Mouse (Mus musculus): ENCODE results near the gene Ddx28. TPM values are rescaled to one million over a fixed set of nuclear protein-coding genes. Genes with fewer than 3 reads are reported as not detected.

Ddx28 gene
- polyA plus RNA-seq, 1 experiment from 2014 or later = 19.7 TPM

GRCm38 (mm10) chr8:105961536-105961935 lies 50.1 kb downstream of the Ddx28 start:
- Histone ChIP-seq H3K9ac (no peak overlapping the region), H3K36me3 (ENCODE audit: poor library complexity, severe bottlenecking) (no peaks in the 10 kb centered on the region), H3K27ac (no peak overlapping the region), H3K4me2 (no peak overlapping the region), H3K27me3 (peaks cover 32% of the 10 kb centered on the region), H3K9me3 (replicated peaks) (no peaks in the 10 kb centered on the region), H3K4me3 (no peak overlapping the region), H3K4me1 (peaks cover 12% of the 10 kb centered on the region; the same call in 1 of the 2 replicates)
- no peak for ATAC-seq
- 87% methylated on average over 10 of the region's 10 CpGs for WGBS

GRCm38 (mm10) chr8:105961101-105961500 lies 50.6 kb downstream of the Ddx28 start:
- H3K9me3 ChIP-seq (replicated peaks) = no peaks in the 10 kb centered on the region
- no peak overlapping the region for H3K9ac ChIP-seq
- 82% methylated on average over 14 of the region's 14 CpGs for WGBS
- no peak overlapping the region for H3K27ac ChIP-seq
- H3K4me2 ChIP-seq = no peak overlapping the region
- peaks cover 11% of the 10 kb centered on the region; the same call in 1 of the 2 replicates for H3K4me1 ChIP-seq
- H3K27me3 ChIP-seq = peaks cover 28% of the 10 kb centered on the region
- no peaks in the 10 kb centered on the region for H3K36me3 ChIP-seq (ENCODE audit: poor library complexity, severe bottlenecking)
- no peak for ATAC-seq
- H3K4me3 ChIP-seq = no peak overlapping the region

Other genes starting within 250 kb of the Ddx28 start
- gene Ranbp10, start 184.5 kb downstream of the Ddx28 start, polyA plus RNA-seq (2015; fragmentation: Nextera tagmentation; extraction: Ambion mirVana) = 14.2 and 14.7 TPM in 2 replicates
- 0.43 and 1.00 TPM in 2 replicates for gene Tsnaxip1, start 184.2 kb downstream of the Ddx28 start, polyA plus RNA-seq (2015; fragmentation: Nextera tagmentation; extraction: Ambion mirVana)
- gene Cenpt, start 158.6 kb downstream of the Ddx28 start, polyA plus RNA-seq (2015; fragmentation: Nextera tagmentation; extraction: Ambion mirVana) = 68.8 and 71.4 TPM in 2 replicates
- 65.9 and 68.3 TPM in 2 replicates for gene Thap11, start 156.8 kb downstream of the Ddx28 start, polyA plus RNA-seq (2015; fragmentation: Nextera tagmentation; extraction: Ambion mirVana)
- gene Nutf2, start 151.3 kb downstream of the Ddx28 start, polyA plus RNA-seq (2015; fragmentation: Nextera tagmentation; extraction: Ambion mirVana) = 254 and 295 TPM in 2 replicates
- gene Edc4, start 131.0 kb downstream of the Ddx28 start, polyA plus RNA-seq (2015; fragmentation: Nextera tagmentation; extraction: Ambion mirVana) = 46.4 and 56.9 TPM in 2 replicates
- 0.50 and 0.84 TPM in 2 replicates for gene Nrn1l, start 118.3 kb downstream of the Ddx28 start, polyA plus RNA-seq (2015; fragmentation: Nextera tagmentation; extraction: Ambion mirVana)
- gene Pskh1, start 111.4 kb downstream of the Ddx28 start, polyA plus RNA-seq (2015; fragmentation: Nextera tagmentation; extraction: Ambion mirVana) = 12.8 and 14.4 TPM in 2 replicates
- 1.9 TPM in 2 replicates for gene Ctrl, start 78.0 kb downstream of the Ddx28 start, polyA plus RNA-seq (2015; fragmentation: Nextera tagmentation; extraction: Ambion mirVana)
- gene Psmb10, start 73.4 kb downstream of the Ddx28 start, polyA plus RNA-seq (2015; fragmentation: Nextera tagmentation; extraction: Ambion mirVana) = 29.0 and 29.1 TPM in 2 replicates
- 0.61 and 0.69 TPM in 2 replicates for gene Lcat, start 68.5 kb downstream of the Ddx28 start, polyA plus RNA-seq (2015; fragmentation: Nextera tagmentation; extraction: Ambion mirVana)
- 6.3 and 7.1 TPM in 2 replicates for gene Slc12a4, start 45.8 kb downstream of the Ddx28 start, polyA plus RNA-seq (2015; fragmentation: Nextera tagmentation; extraction: Ambion mirVana)
- not detected in 2 replicates for gene Dpep3, start 32.5 kb downstream of the Ddx28 start, polyA plus RNA-seq (2015; fragmentation: Nextera tagmentation; extraction: Ambion mirVana)
- gene Dus2, start 20.5 kb downstream of the Ddx28 start, polyA plus RNA-seq (2015; fragmentation: Nextera tagmentation; extraction: Ambion mirVana) = 19.0 and 20.6 TPM in 2 replicates
- gene Dpep2nb, start 5.9 kb downstream of the Ddx28 start, polyA plus RNA-seq (2015; fragmentation: Nextera tagmentation; extraction: Ambion mirVana) = not detected in 2 replicates
- gene Nfatc3, start 47.0 kb upstream of the Ddx28 start, polyA plus RNA-seq (2015; fragmentation: Nextera tagmentation; extraction: Ambion mirVana) = 5.2 TPM in 2 replicates
- 0.16 and 0.23 TPM in 2 replicates for gene Esrp2, start 125.1 kb upstream of the Ddx28 start, polyA plus RNA-seq (2015; fragmentation: Nextera tagmentation; extraction: Ambion mirVana)
- gene Pla2g15, start 138.5 kb upstream of the Ddx28 start, polyA plus RNA-seq (2015; fragmentation: Nextera tagmentation; extraction: Ambion mirVana) = 12.9 and 14.3 TPM in 2 replicates
- gene Slc7a6, start 157.0 kb upstream of the Ddx28 start, polyA plus RNA-seq (2015; fragmentation: Nextera tagmentation; extraction: Ambion mirVana) = 77.2 and 77.9 TPM in 2 replicates
- 37.8 and 39.5 TPM in 2 replicates for gene Slc7a6os, start 199.1 kb upstream of the Ddx28 start, polyA plus RNA-seq (2015; fragmentation: Nextera tagmentation; extraction: Ambion mirVana)
- 50.4 and 57.8 TPM in 2 replicates for gene Prmt7, start 199.1 kb upstream of the Ddx28 start, polyA plus RNA-seq (2015; fragmentation: Nextera tagmentation; extraction: Ambion mirVana)

All from forebrain, embryonic 13.5 days (tissue).